Mouse (Mus musculus) frontal cortex, postnatal 25 days (tissue): Measurements from ENCODE around the gene Bnip3.

Experiments used
- DNase-seq, 2 experiments: peaks; one replicate each; pipeline ENCODE4 v3.0.0; 2022; ENCODE audit warnings: low spot score in 2 of 2

Bnip3 gene

DNA sequence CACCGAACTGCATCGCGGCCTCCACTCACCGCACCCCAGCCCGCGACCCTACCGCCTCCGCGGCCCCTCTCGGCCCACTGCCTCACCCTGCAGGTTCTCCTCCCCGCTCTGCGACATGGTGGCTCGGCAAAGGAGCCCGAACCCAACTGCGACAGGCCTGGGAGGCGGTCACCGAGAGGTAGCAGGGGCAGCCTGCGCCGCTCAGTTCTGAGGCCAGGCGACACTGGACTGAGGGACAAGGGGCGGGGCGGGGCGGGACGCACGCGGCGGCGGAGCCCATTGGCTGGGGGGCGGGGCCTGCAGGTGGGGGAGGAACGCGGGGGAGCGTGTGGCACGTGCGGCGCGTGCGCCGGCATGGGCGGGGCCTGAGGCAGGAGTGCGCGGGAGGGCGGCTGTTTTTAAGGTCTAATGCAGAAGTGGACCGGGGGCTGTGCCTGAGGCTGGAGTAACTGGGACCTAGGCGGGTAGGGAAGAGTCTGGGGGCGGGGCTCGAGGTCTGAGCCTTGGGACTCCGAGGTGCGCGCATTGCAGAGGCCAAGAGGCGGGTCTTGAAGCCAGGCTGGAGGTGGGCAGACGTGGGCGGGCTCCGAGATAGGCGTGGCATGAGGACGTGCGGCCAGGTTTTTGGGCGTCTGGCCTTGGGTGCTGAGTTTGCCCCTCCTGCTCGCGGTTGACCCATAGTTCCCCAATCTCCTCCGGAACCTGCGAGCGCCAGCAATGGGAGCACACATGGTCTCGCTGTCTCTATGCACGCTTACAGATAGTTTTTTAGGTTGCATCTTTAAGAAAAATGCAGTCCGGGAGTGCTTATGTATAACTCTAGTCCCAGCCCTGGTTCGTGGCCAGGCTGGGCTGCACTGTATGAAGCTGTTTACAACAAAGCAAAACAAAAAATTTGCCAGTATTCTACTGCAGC lies at the start of gene Bnip3:
TSS of gene Bnip3 (minus strand) at position 243 of the 916 bp plus-strand sequence.
- peak; percentile 61 to 68 for DNase-seq

- DNase-seq = no peak
Observed at GRCm38 (mm10) chr7:138957106-138957505, 47.8 kb upstream of the Bnip3 start.

- no peak for DNase-seq
Observed at GRCm38 (mm10) chr7:138955787-138956186, 46.5 kb upstream of the Bnip3 start.

- DNase-seq = no peak
Observed at GRCm38 (mm10) chr7:138948309-138948708, 39.0 kb upstream of the Bnip3 start.

DNA sequence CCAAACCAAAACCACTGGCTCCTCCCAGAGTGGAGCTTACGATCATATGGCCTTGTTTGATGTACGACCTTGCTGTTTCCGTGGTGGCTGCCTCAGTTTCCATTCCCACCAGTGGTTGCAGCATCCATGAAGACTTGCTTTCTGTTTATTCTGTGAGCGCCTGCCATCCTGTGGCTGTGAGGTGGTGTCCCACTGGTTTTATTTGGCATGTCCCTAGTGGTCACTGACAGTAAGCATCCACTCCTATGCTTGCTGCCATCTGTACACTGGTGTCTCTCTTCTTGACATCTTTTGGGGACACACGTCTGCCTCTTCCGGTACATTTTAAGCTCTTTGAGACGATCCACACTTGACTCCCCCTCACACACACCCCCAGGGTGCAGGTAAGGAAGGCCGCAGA lies 38.4 kb upstream of the Bnip3 start:
- DNase-seq = no peak

DNA sequence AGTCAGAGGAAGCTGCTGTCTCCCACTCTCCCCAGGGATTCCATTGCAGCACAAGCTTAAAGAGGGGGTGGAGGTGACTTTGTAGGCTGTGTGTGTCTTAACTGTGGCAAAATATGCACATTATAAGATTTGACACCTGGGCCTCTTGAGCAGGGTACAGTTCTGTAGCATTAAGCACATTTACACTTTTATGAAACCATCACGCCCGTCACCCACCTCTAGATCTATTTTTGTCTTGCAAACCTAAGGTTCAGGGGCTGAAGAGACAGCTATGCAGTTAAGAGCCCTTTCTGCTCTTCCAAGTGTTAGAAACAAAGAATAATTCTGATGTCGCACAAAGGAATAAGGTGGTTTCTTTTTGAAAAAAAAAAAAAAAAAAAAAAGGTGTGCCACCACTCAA lies 36.3 kb upstream of the Bnip3 start:
- no peak for DNase-seq

- DNase-seq = no peak
Observed at GRCm38 (mm10) chr7:138942301-138942700, 33.0 kb upstream of the Bnip3 start.

DNA sequence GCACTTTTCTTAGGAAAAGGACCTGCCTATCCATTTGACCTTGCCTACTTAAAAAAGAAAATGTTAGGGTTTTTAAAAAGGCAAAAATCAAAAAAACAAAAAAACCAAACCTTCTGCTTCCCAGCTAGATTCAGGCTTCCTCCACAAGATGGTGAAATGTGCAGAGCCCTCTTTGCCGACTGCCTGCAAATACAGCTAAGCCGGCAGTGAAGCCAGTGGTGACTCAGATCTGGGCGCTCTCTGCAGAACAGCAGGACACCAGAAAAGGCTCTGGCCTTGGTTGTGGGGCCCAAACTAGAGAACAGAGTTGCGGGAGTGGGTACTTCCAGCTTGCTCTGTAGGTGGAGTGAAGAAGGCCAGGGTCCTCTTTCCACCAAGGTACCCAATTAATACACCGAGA lies 32.3 kb upstream of the Bnip3 start:
- no peak for DNase-seq

- DNase-seq = peak; percentile 45 to 54
Observed at GRCm38 (mm10) chr7:138940612-138941461, 31.5 kb upstream of the Bnip3 start, which contains the start of gene Jakmip3. Gene Jakmip3 (plus strand): TSS chr7:138940730.

DNA sequence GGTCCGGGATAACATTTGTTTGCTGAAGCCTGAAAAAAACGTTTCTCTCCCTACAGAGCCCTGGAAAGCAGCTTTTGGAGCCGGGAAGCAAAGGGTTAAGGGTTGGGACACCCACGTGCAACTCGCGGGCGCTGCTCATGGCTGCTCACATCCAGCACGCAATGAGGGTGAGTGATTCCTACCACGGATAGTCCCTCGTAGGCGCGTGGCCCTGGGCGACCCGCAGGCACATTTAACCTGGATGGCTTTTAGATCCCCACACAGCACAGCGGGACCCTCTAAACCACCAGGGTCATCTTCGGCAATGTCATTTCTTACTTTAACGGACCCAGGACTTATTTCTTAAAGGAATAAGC lies 30.9 kb upstream of the Bnip3 start:
- peak; percentile 51 to 56 for DNase-seq

DNA sequence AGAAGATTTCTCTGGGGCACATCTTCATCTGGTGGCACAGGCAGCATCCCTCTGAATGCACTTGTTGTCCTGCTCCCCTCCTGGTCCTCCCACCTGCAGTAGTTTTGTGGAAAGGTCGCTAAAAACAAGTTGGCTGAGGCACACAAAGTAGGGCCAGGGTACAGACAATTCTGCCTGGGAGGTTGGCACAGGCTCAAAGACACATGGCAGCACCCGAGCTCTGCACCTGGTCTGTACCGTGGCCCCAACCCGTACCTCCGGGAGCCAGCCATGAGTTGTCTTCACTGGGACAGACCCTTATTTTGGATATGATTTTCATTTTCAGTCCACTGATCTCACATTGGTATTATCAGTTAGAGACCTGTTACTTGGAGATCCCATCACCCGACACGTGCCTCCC lies 29.7 kb upstream of the Bnip3 start:
- no peak for DNase-seq

DNA sequence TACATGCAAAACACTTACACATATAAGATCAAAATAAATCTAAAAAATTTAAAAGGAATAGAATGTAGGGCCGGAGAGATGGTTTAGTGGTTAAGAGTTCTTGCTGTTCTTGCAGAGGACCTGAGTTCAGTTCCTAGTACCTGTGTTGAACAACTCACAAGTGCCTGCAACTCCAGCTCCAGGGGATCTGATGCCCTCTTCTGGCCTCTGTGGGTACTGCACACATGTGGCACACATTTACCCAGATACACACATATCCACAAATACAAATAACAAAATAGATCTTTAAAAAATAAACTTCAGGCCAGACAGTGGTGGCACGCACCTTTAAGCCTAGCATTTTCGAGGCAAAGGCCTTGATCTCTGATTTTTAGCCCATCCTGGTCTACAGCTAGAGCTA lies 25.2 kb upstream of the Bnip3 start:
- DNase-seq = no peak

GRCm38 (mm10) chr7:138928456-138928855 lies 19.1 kb upstream of the Bnip3 start:
- no peak for DNase-seq

- DNase-seq = no peak
Observed at GRCm38 (mm10) chr7:138923756-138924425, 14.6 kb upstream of the Bnip3 start.

DNA sequence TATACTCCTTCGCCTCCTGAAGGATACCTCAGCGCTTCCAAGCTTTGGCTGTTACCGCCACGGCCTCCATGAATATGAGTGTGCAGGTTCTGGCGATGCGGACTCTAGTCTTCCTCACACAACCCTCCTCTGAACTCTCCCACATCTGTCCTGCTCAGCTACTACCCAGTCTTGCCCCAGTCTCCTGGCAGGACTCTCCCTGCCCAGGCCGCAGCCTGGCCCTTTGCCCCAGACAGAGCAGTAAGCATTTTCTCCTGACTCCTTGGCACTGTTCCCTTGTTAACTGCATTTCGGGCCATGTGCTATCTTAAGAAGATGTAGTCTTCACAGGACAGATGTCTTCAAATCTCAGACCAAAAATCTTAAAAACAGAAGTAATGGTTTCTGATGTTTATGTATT lies 12.3 kb upstream of the Bnip3 start:
- DNase-seq = no peak

DNA sequence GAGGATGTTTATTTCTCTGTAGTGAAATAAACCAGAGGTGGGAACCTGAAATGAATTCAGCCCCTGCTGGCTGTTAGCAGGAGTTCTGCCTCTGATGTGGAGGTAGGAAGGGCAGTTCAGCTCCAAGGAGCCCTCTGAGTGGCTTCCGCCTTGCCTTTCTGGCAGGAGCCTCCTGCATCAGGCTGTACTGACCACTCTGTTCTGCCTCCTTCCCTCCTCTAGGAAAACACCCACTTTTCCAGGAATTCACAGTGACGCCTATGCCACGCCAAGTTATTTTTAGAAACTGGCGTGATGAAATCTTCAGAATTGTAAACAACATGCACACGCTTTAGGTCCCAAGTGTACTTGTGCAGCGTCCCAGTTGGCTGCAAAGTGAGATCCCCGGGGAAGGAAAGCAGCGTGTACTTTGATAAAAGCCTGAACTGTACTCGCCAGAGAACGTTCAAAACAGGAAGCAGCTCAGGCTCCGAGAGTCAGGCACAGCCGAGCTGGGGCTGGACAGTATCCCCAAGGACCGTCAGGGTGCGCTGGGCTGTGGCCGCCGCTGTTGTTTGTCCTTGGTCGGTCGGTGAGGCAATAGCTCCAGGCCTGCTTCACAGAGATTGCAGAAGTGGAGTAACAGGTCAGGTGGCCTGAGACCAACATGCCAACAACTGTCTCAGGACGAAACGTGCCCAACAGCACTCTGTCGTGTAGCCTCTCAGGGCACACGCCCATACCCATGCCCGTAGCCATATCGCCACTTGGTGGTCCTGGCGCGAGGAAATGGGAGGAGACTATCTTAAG lies 10.0 kb upstream of the Bnip3 start:
- peak in 1 of 2 experiments; percentile 14 for DNase-seq

DNA sequence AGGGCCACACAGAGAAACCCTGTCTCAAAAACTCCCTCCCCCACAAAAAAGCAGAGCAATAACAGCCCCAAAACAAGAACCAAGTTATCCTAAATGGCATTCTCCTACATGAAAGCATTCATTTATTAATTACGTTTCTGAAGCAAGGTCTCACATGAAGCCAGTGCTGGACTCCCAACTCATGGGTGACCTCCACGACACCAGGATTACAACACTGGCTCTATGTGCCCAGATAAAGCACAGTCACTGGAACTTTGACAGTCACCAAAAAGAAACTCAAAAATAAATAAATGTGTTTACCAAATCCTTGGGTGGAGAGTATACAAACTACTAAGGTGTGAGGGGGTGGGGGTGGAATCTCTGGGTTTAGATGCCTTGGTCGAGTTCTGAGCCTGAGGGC lies 4.3 kb upstream of the Bnip3 start:
- no peak for DNase-seq

DNA sequence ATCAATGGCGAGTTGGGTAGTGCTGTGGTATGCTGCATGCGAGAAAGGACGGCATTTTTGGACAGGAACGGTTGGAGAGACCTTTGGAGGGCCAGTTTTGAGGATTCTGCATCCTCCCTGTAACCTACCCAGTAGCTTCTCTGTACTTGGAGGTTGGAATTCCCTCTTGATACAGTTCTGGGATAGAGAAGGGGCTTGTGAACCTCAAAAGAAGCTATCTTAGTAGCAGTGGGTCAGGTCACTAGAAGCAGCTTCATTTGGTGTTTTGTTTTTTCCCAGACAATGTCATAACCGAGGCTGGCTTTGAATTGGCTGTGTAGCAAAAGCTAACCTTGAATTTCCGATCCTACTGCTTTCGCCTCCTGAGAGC lies 859 bp upstream of the Bnip3 start:
- no peak for DNase-seq

DNA sequence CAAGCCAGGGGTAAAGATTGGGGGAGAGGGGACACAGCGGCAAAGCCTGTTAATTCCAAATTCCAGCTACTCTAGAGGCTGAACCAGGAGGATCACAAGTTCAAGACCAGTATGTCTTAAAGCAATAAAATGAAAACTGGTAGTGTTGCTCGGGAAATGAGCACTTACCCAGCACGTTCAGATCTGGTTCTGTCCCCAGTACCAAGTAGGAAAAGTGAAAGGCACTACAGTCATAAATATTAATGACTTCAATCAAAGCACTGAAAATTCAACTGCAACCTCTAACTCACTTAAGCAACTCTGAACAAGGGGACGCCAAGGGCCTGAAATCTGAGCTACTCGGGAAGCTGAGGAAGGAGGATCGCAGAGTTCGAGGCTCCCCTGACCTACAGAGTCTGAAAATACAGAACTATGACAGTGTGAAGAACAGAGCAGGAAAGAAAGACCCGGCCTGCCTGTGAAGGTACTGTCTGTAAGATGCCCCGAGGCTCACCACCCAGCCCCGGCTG lies 497 bp downstream of the Bnip3 start:
- no peak for DNase-seq

DNA sequence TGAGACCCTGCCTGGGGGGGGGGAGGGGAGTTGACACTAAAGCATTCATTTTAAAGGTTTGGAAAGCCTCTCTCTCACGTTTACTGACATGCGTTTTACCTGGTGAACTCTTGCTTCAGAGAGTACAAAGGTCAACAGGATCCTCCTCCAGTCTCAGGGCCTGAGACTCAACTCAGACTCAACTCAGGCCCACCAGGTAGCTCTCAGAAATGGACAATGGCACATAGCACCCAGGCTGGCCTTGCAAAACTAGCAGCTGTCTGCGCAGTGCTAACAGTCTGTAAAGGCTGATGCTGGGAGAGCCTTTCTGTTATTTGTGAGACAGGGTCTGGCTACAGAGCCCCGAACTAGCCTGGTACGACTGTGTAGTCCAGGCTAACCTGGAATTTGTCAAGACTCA lies 1.3 kb downstream of the Bnip3 start:
- no peak for DNase-seq

DNA sequence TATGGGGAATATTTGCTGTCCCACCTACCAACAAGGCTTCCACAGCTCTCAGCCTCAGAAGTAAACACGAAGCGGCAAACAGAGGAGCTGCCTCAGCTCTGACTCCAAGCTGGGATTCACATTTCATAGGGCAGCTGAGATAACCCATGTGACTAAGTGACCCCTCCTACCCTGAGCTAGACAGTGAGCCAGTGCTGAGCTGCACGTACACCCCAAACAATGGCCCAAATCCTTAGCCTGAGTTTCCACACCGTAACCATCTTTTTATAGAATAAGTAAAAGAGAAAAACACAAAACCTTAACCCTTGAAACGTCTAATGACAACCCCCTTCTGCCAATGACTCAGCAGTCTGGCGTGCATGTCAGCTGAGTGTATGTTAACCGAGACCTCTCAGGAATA lies 2.3 kb downstream of the Bnip3 start:
- DNase-seq = no peak
